32 mouse cellular contexts compared by ENCODE assay signal in genomic region chr10:70250766-70251165, GRCm38 (mm10). TPM values are rescaled to one million over a fixed set of nuclear protein-coding genes. Genes with fewer than 3 reads are reported as not detected.
DNase-seq lines count a peak whose midpoint lies in the region; TF ChIP-seq lines count a peak whose summit lies in the region.
"Had no signal": no experiment of that assay in that cellular context is flagged by ENCODE, and none has a peak within 500 bp of the region (broad histone marks: within the 10 kb centered on the region; RNA-seq: fewer than 3 reads in every experiment).

No protein-coding gene starts in this region.

- no peaks in the 10 kb centered on the region for H3K27me3 ChIP-seq in heart, adult 2 months (ENCODE audit: control insufficient read depth, insufficient read depth, low read length)
- H3K27me3 ChIP-seq: intestine, embryonic 15.5 days had no signal

- H3K36me3 ChIP-seq in heart, adult 2 months (ENCODE audit: control insufficient read depth, insufficient read depth, low read length) = no peaks in the 10 kb centered on the region
- H3K36me3 ChIP-seq: embryonic facial prominence, embryonic 10.5 days; embryonic facial prominence, embryonic 15.5 days; forebrain, embryonic 12.5 days; heart, embryonic 12.5 days; hindbrain, embryonic 12.5 days; intestine, embryonic 15.5 days; limb, embryonic 10.5 days; limb, embryonic 15.5 days; liver, embryonic 15.5 days; midbrain, embryonic 12.5 days; neural tube, embryonic 13.5 days had no signal

- TF ChIP-seq POLR2A in heart, adult 2 months (IDR thresholded peaks at IDR 0.05; ENCODE audit: insufficient read depth, low read depth, low read length) = no peak
- TF ChIP-seq POLR2A in lung, adult 2 months (IDR thresholded peaks at IDR 0.05; ENCODE audit: borderline replicate concordance, extremely low read depth, low read depth, low read length) = no peak

- no peak for TF ChIP-seq CTCF in heart, adult 2 months (IDR thresholded peaks at IDR 0.05)
- no peak for TF ChIP-seq CTCF in lung, adult 2 months (IDR thresholded peaks at IDR 0.05; ENCODE audit: insufficient read depth, low read length)

- 62% methylated on average over 6 of the region's 6 CpGs for WGBS in heart, adult 2 months
- 46% methylated on average over 6 of the region's 6 CpGs for WGBS in lung, adult 2 months

- no peaks in the 10 kb centered on the region for H3K79me2 ChIP-seq in heart, adult 2 months (replicated peaks; ENCODE audit: control insufficient read depth, insufficient read depth, low read length)

- intact Hi-C loops in heart, adult 2 months (cut with DNase I) = no loop called here
- intact Hi-C loops in heart, postnatal 14 days (cut with DNase I) = no loop called here

- H3K4me3 ChIP-seq in heart, adult 2 months = no peak overlapping the region
- H3K4me3 ChIP-seq in lung, adult 2 months (replicated peaks; ENCODE audit: extremely low read depth, low read depth, low read length) = no peak overlapping the region
- H3K4me3 ChIP-seq: embryonic facial prominence, embryonic 10.5 days; embryonic facial prominence, embryonic 15.5 days; forebrain, embryonic 12.5 days; heart, embryonic 12.5 days; hindbrain, embryonic 12.5 days; intestine, embryonic 15.5 days; limb, embryonic 10.5 days; limb, embryonic 15.5 days; liver, embryonic 15.5 days; midbrain, embryonic 12.5 days; neural tube, embryonic 13.5 days had no signal

- no peak for TF ChIP-seq EP300 in heart, adult 2 months (IDR thresholded peaks at IDR 0.05; ENCODE audit: insufficient read depth, low read depth, low read length)

- peak overlapping the region; percentile 7; the same call in 1 of the 2 replicates for H3K27ac ChIP-seq in heart, adult 2 months
- H3K27ac ChIP-seq: embryonic facial prominence, embryonic 10.5 days; embryonic facial prominence, embryonic 15.5 days; forebrain, embryonic 12.5 days; hindbrain, embryonic 12.5 days; hindbrain, postnatal 0 days; intestine, embryonic 15.5 days; limb, embryonic 10.5 days; limb, embryonic 15.5 days; liver, embryonic 15.5 days; midbrain, embryonic 12.5 days; neural tube, embryonic 13.5 days had no signal

- peak; percentile 10 for DNase-seq in adrenal gland, postnatal 25 days
- no peak for DNase-seq in adrenal gland, postnatal 10 days
- DNase-seq in heart, adult 2 months = peak in 1 of 2 experiments; percentile 30
- DNase-seq in heart, postnatal 14 days = no peak
- DNase-seq in lung, postnatal 36 days = peak; percentile 52
- DNase-seq in lung, adult 2 months = no peak
- peak; percentile 56 for DNase-seq in skeletal muscle tissue, adult 2 months (ENCODE audit: low read depth, low spot score)
- DNase-seq: cerebellum, adult 8-10 months; cerebellum, postnatal 25 days; forebrain, postnatal 0 days; kidney, postnatal 36 days; lung, postnatal 14 days; right cerebral cortex, postnatal 4 days; thymus, adult 2 months; thymus, postnatal 36 days had no signal

- no peak overlapping the region for H3K9ac ChIP-seq in heart, adult 2 months (ENCODE audit: low read depth, low read length)
- H3K9ac ChIP-seq: embryonic facial prominence, embryonic 15.5 days; forebrain, embryonic 12.5 days; forebrain, postnatal 0 days; heart, embryonic 12.5 days; hindbrain, embryonic 12.5 days; intestine, embryonic 15.5 days; limb, embryonic 15.5 days; liver, embryonic 15.5 days; midbrain, embryonic 12.5 days; neural tube, embryonic 13.5 days had no signal

- H3K4me1 ChIP-seq in heart, adult 2 months (ENCODE audit: control insufficient read depth, insufficient read depth, low read length) = peaks cover 5% of the 10 kb centered on the region
- H3K4me1 ChIP-seq in lung, adult 2 months (ENCODE audit: control insufficient read depth, insufficient read depth, low read length) = peaks cover 10% of the 10 kb centered on the region
- H3K4me1 ChIP-seq: liver, embryonic 15.5 days; midbrain, embryonic 12.5 days had no signal

RNA-seq across cellular contexts. Expression of gene Slc16a9, which starts 5.9 kb away (rescaled TPM):
- 4.0 and 8.3 TPM in 2 replicates for total RNA-seq in adrenal gland, postnatal 25 days (2021)
- total RNA-seq in adrenal gland, postnatal 10 days (2021) = 1 to 10 TPM; 2.0 to 2.8 TPM
- total RNA-seq in heart, adult 2 months (2021) = 1 to 10 TPM; 3.1 to 3.2 TPM
- 4.6 and 5.7 TPM in 2 replicates for polyA plus RNA-seq in heart, adult 2 months (2012; rRNA removed)
- total RNA-seq in heart, postnatal 14 days (2021) = 1 to 10 TPM; 3.0 to 3.5 TPM
- 47.8 and 53.2 TPM in 2 replicates for polyA plus RNA-seq in lung, adult 2 months (2012; rRNA removed)
- polyA plus RNA-seq: CD4-positive, CD25-positive, alpha-beta regulatory T cell, adult 4 months had no signal

RNA-seq across cellular contexts. Expression of gene Mrln, which starts 46.3 kb away (rescaled TPM):
- not detected in 2 replicates for total RNA-seq in adrenal gland, postnatal 25 days (2021)
- total RNA-seq in adrenal gland, postnatal 10 days (2021) = 1 to 10 TPM; 2.8 to 9.8 TPM
- 1 to 10 TPM; 3.0 to 3.4 TPM for total RNA-seq in heart, adult 2 months (2021)
- 4.1 and 5.2 TPM in 2 replicates for polyA plus RNA-seq in heart, adult 2 months (2012; rRNA removed)
- total RNA-seq in heart, postnatal 14 days (2021) = 1 to 10 TPM in 1 of 2 experiments, under 1 TPM in 1; 0.98 to 3.1 TPM
- 0.66 and 5.7 TPM in 2 replicates for polyA plus RNA-seq in lung, adult 2 months (2012; rRNA removed)
- total RNA-seq: layer of hippocampus, adult 8-10 months; layer of hippocampus, postnatal 25 days; megakaryocyte, adult 5-6 weeks had no signal
- polyA plus RNA-seq: CD4-positive, CD25-positive, alpha-beta regulatory T cell, adult 4 months; heart, postnatal 0 days had no signal

Comparison
In these comparisons a context has a peak if more than half of its experiments do, and no peak if none do; other contexts are left out.
1. DNase-seq: peak in adrenal gland, postnatal 25 days (single experiment), lung, postnatal 36 days (single experiment) and skeletal muscle tissue, adult 2 months (single experiment); none in adrenal gland, postnatal 10 days (single experiment), heart, postnatal 14 days (0 of 2) and lung, adult 2 months (single experiment).